Mouse (Mus musculus) myocyte (in vitro differentiated cells): ENCODE data around the gene Hps3. TPM values are rescaled to one million over a fixed set of nuclear protein-coding genes. Genes with fewer than 3 reads are reported as not detected.

ENCODE experiments used
- H3K27me3 ChIP-seq: one replicate; pipeline ENCODE4 v1.6.1; 2011; ENCODE audit not compliant: control insufficient read depth, insufficient read depth, insufficient read length
- H3K36me3 ChIP-seq: one replicate; pipeline ENCODE4 v1.6.1; 2011; ENCODE audit not compliant: control insufficient read depth, insufficient read depth
- H3K4me2 ChIP-seq: one replicate; pipeline ENCODE4 v1.6.1; 2011; ENCODE audit warnings: low read depth, control low read depth
- H3K4me3 ChIP-seq: one replicate; pipeline ENCODE4 v1.5.1; 2011; ENCODE audit warnings: mild to moderate bottlenecking, control low read depth, moderate library complexity
- H3K79me2 ChIP-seq: one replicate; pipeline ENCODE4 v1.6.1; 2011; ENCODE audit not compliant: control insufficient read depth, insufficient read depth
- H3ac ChIP-seq: one replicate; pipeline ENCODE4 v1.6.1; 2011; ENCODE audit not compliant: control insufficient read depth, insufficient read length
- CEBPB ChIP-seq: IDR thresholded peaks from 2 replicates; pipeline ENCODE4 v1.6.1; 2011; ENCODE audit warnings: mild to moderate bottlenecking, moderate library complexity; ENCODE audit not compliant: poor library complexity, insufficient read depth, severe bottlenecking
- E2F4 ChIP-seq: IDR thresholded peaks from one replicate; pipeline ENCODE4 v1.6.1; 2011; ENCODE audit warnings: mild to moderate bottlenecking, control low read depth, moderate library complexity; ENCODE audit not compliant: insufficient read depth
- MAX ChIP-seq: IDR thresholded peaks from one replicate; pipeline ENCODE4 v1.6.1; 2011; ENCODE audit warnings: low read depth, mild to moderate bottlenecking, control low read depth
- MYOD1 ChIP-seq, 3 experiments: IDR thresholded peaks; one replicate each; pipeline ENCODE4 v1.6.1; 2011; ENCODE audit warnings: control low read depth in 2 of 3, low read depth in 2 of 3, mild to moderate bottlenecking in 2 of 3, moderate library complexity in 1 of 3; ENCODE audit not compliant: insufficient read length in 2 of 3, control insufficient read depth in 1 of 3
- MYOG ChIP-seq, 3 experiments: IDR thresholded peaks; one replicate each; pipeline ENCODE4 v1.6.1; 2011; ENCODE audit warnings: control low read depth in 2 of 3, low read depth in 2 of 3, mild to moderate bottlenecking in 2 of 3; ENCODE audit not compliant: insufficient read length in 2 of 3, control insufficient read depth in 1 of 3, insufficient read depth in 1 of 3
- POLR2A ChIP-seq: IDR thresholded peaks from one replicate; pipeline ENCODE4 v1.6.1; 2011; ENCODE audit warnings: low read depth, mild to moderate bottlenecking, control low read depth, moderate library complexity; ENCODE audit not compliant: insufficient read length
- POLR2AphosphoS2 ChIP-seq: IDR thresholded peaks from one replicate; pipeline ENCODE4 v1.6.1; 2011; ENCODE audit warnings: low read depth, control low read depth; ENCODE audit not compliant: insufficient read length
- REST ChIP-seq: IDR thresholded peaks from one replicate; pipeline ENCODE4 v1.6.1; 2011; ENCODE audit warnings: mild to moderate bottlenecking, control low read depth, moderate library complexity; ENCODE audit not compliant: insufficient read depth, insufficient read length
- SRF ChIP-seq: IDR thresholded peaks from one replicate; pipeline ENCODE4 v1.6.1; 2011; ENCODE audit warnings: low read depth; ENCODE audit not compliant: control insufficient read depth, insufficient read length
- TCF12 ChIP-seq: IDR thresholded peaks from one replicate; pipeline ENCODE4 v1.6.1; 2011; ENCODE audit warnings: mild to moderate bottlenecking, control low read depth; ENCODE audit not compliant: poor library complexity, insufficient read depth, severe bottlenecking
- TCF3 ChIP-seq: IDR thresholded peaks from one replicate; pipeline ENCODE4 v1.6.1; 2011; ENCODE audit warnings: low read depth, control low read depth; ENCODE audit not compliant: insufficient read length
- USF1 ChIP-seq: IDR thresholded peaks from one replicate; pipeline ENCODE4 v1.6.1; 2011; ENCODE audit warnings: low read depth, mild to moderate bottlenecking, control low read depth, moderate library complexity
- polyA plus RNA-seq: library from polyadenylated mRNA; unstranded; fragments of >200 nt; fragmentation: generic; extraction: Trizol; gene quantifications from one replicate; pipeline ENCODE4 v1.2.1, GENCODE M21; 2012; ENCODE audit warnings: missing spikeins

The Hps3 gene
- polyA plus RNA-seq, 1 experiment = 3.4 TPM

- TF ChIP-seq TCF3 (no peak), POLR2AphosphoS2 (no peak), REST (no peak), USF1 (no peak), SRF (no peak), MYOG (IDR thresholded peaks at IDR 0.05; ENCODE audit: control insufficient read depth in 1 of 3, insufficient read depth in 1 of 3, insufficient read length in 2 of 3, low read depth in 2 of 3) (no peak), MAX (no peak), CEBPB (no peak), POLR2A (no peak), MYOD1 (IDR thresholded peaks at IDR 0.05; ENCODE audit: control insufficient read depth in 1 of 3, insufficient read length in 2 of 3, low read depth in 2 of 3) (no peak), E2F4 (no peak), TCF12 (no peak)
- Histone ChIP-seq H3K4me2 (no peak overlapping the region), H3K79me2 (no peaks in the 10 kb centered on the region), H3K27me3 (no peaks in the 10 kb centered on the region), H3K4me3 (no peak overlapping the region), H3ac (no peak overlapping the region), H3K36me3 (peaks cover 11% of the 10 kb centered on the region)
Observed at GRCm38 (mm10) chr3:20000806-20001205, 34.3 kb downstream of the Hps3 start.

DNA sequence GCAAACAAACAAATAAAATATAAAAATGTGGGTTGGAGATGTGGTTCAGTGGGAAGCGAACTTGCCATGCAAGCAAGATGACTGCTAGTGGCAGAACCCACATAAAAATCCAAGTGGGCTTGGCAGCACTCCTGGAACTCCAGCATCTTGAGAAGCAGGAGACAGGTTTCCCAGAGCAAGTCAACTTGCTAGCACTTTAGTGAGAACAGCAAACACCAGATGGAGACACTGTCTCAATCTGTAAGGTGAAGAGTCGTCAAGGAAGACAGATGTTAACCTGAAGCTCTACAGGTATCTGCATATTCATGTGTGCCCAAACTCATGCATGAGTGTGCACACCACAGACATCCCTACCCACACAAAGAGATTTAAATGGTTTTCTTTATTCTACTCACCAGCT, 35.6 kb downstream of the Hps3 start:
- TF ChIP-seq REST = no peak
- Histone ChIP-seq H3K79me2 (no peaks in the 10 kb centered on the region), H3K27me3 (no peaks in the 10 kb centered on the region), H3K4me3 (no peak overlapping the region), H3ac (no peak overlapping the region), H3K4me2 (no peak overlapping the region), H3K36me3 (peaks cover 11% of the 10 kb centered on the region)

DNA sequence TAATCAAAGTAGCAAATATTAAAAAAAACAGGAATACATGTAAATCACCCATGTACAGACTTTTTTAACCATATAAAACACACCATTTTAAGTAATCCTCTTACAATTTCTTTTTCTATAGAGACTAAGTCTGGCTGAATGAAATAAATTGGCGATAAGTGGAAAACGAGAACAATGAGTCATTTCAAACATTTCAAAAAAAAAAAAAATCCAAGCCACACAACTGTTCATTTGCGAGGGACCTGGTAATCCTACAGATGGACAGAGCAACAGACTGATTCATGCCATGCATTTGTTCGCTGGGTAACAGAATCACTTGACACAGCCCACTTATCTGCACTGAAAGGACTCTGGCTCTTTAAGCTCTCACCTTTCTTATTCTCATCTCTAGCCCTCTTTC, 42.7 kb downstream of the Hps3 start:
- Histone ChIP-seq H3K4me2 (no peak overlapping the region), H3ac (no peak overlapping the region), H3K27me3 (no peaks in the 10 kb centered on the region), H3K4me3 (no peak overlapping the region), H3K79me2 (no peaks in the 10 kb centered on the region), H3K36me3 (no peaks in the 10 kb centered on the region)
- TF ChIP-seq MYOD1 (IDR thresholded peaks at IDR 0.05; ENCODE audit: control insufficient read depth in 1 of 3, insufficient read length in 2 of 3, low read depth in 2 of 3) = no peak

GRCm38 (mm10) chr3:19990031-19990430, 45.1 kb downstream of the Hps3 start:
- Histone ChIP-seq H3K36me3 (no peaks in the 10 kb centered on the region), H3K27me3 (no peaks in the 10 kb centered on the region), H3K4me2 (no peak overlapping the region), H3K4me3 (no peak overlapping the region), H3K79me2 (no peaks in the 10 kb centered on the region), H3ac (no peak overlapping the region)
- no peak for TF ChIP-seq USF1
- no peak for TF ChIP-seq MAX
- no peak for TF ChIP-seq TCF3
- TF ChIP-seq MYOD1 (IDR thresholded peaks at IDR 0.05; ENCODE audit: control insufficient read depth in 1 of 3, insufficient read length in 2 of 3, low read depth in 2 of 3) = no peak
- no peak for TF ChIP-seq CEBPB
- TF ChIP-seq SRF = no peak
- TF ChIP-seq REST = no peak
- no peak for TF ChIP-seq E2F4
- TF ChIP-seq TCF12 = no peak
- TF ChIP-seq POLR2AphosphoS2 = no peak
- no peak for TF ChIP-seq MYOG (IDR thresholded peaks at IDR 0.05; ENCODE audit: control insufficient read depth in 1 of 3, insufficient read depth in 1 of 3, insufficient read length in 2 of 3, low read depth in 2 of 3)
- TF ChIP-seq POLR2A = no peak

GRCm38 (mm10) chr3:19986123-19986522, 49.0 kb downstream of the Hps3 start:
- Histone ChIP-seq H3K27me3 (no peaks in the 10 kb centered on the region), H3ac (no peak overlapping the region), H3K4me3 (no peak overlapping the region), H3K4me2 (no peak overlapping the region), H3K36me3 (no peaks in the 10 kb centered on the region), H3K79me2 (no peaks in the 10 kb centered on the region)
- TF ChIP-seq POLR2AphosphoS2 (no peak), E2F4 (no peak), TCF12 (no peak), TCF3 (no peak), SRF (no peak), MAX (no peak)
